Mouse (Mus musculus): ENCODE measurements around the gene Gpr19. TPM values are rescaled to one million over a fixed set of nuclear protein-coding genes. Genes with fewer than 3 reads are reported as not detected.

Gene Gpr19
- total RNA-seq, 2 experiments from 2014 or later: 6.6 to 16.7 TPM

GRCm38 (mm10) chr6:134924262-134924661, 25.9 kb upstream of the Gpr19 start:
- ATAC-seq (replicated peaks; ENCODE audit: poor library complexity, severe bottlenecking): no peak

GRCm38 (mm10) chr6:134923670-134924069, 25.3 kb upstream of the Gpr19 start:
- ATAC-seq (replicated peaks; ENCODE audit: poor library complexity, severe bottlenecking): no peak

- peak; percentile 36 for ATAC-seq (replicated peaks; ENCODE audit: poor library complexity, severe bottlenecking)
These were observed 24.3 kb upstream of the Gpr19 start for GRCm38 (mm10) chr6:134922511-134923195.

GRCm38 (mm10) chr6:134921695-134922510, 23.5 kb upstream of the Gpr19 start:
- ATAC-seq (replicated peaks; ENCODE audit: poor library complexity, severe bottlenecking): no peak

- peak; percentile 17; the same call in 1 of the 2 replicates for ATAC-seq (replicated peaks; ENCODE audit: poor library complexity, severe bottlenecking)
These were observed 22.8 kb upstream of the Gpr19 start for GRCm38 (mm10) chr6:134921014-134921694.

- peak; percentile 64 for ATAC-seq (replicated peaks; ENCODE audit: poor library complexity, severe bottlenecking)
These were observed 22.0 kb upstream of the Gpr19 start, which contains the start of gene Cdkn1b for GRCm38 (mm10) chr6:134920190-134921013. Gene Cdkn1b, plus strand, starts transcription at chr6:134920401.

GRCm38 (mm10) chr6:134919511-134920189, 21.3 kb upstream of the Gpr19 start:
- ATAC-seq (replicated peaks; ENCODE audit: poor library complexity, severe bottlenecking): peak; percentile 4; the same call in 1 of the 2 replicates

GRCm38 (mm10) chr6:134918769-134919168, 20.4 kb upstream of the Gpr19 start:
- no peak for ATAC-seq (replicated peaks; ENCODE audit: poor library complexity, severe bottlenecking)

GRCm38 (mm10) chr6:134917087-134917486, 18.7 kb upstream of the Gpr19 start:
- ATAC-seq (replicated peaks; ENCODE audit: poor library complexity, severe bottlenecking): no peak

GRCm38 (mm10) chr6:134916641-134917040, 18.3 kb upstream of the Gpr19 start:
- ATAC-seq (replicated peaks; ENCODE audit: poor library complexity, severe bottlenecking): no peak

GRCm38 (mm10) chr6:134914523-134914922, 16.1 kb upstream of the Gpr19 start:
- ATAC-seq (replicated peaks; ENCODE audit: poor library complexity, severe bottlenecking): no peak

- ATAC-seq (replicated peaks; ENCODE audit: poor library complexity, severe bottlenecking): no peak
These were observed 7.4 kb upstream of the Gpr19 start for GRCm38 (mm10) chr6:134905811-134906210.

- no peak for ATAC-seq (replicated peaks; ENCODE audit: poor library complexity, severe bottlenecking)
These were observed 5.8 kb upstream of the Gpr19 start for GRCm38 (mm10) chr6:134903891-134904884.

GRCm38 (mm10) chr6:134903368-134903767, 5.0 kb upstream of the Gpr19 start:
- ATAC-seq (replicated peaks; ENCODE audit: poor library complexity, severe bottlenecking): no peak

GRCm38 (mm10) chr6:134897443-134898094, 809 bp downstream of the Gpr19 start:
- ATAC-seq (replicated peaks; ENCODE audit: poor library complexity, severe bottlenecking): peak; percentile 85

- ATAC-seq (replicated peaks; ENCODE audit: poor library complexity, severe bottlenecking): peak; percentile 6; the same call in 1 of the 2 replicates
These were observed 1.6 kb downstream of the Gpr19 start for GRCm38 (mm10) chr6:134896570-134897436.

- ATAC-seq (replicated peaks; ENCODE audit: poor library complexity, severe bottlenecking): no peak
These were observed 7.9 kb downstream of the Gpr19 start for GRCm38 (mm10) chr6:134890436-134890835.

Measured in granulocyte monocyte progenitor cell, adult 5-6 weeks (primary cell).